Mouse (Mus musculus): ENCODE measurements around the gene Bcam.

DNA sequence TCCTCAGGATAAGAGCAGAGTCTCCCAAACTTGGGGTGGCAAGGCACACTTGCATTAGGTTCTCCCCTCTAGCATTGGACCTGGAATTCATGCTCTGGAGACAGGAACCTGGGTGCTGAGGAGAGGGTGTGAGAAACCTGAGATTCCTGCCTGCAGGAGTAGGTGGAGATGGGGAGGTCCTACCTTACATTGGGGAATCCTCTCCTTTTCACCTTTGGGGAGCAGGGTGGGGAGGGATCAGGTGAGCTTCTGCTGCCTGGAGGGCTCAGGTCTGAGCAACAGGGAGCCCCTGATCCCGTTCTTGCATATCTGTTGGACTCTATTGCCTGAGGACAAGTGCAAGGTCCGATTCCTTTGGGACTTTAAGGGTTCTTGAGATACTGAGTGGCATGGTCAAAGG is 54.0 kb downstream of the Bcam start:
- TF ChIP-seq CTCF (IDR thresholded peaks at IDR 0.05; ENCODE audit: low read depth) (no peak), EP300 (IDR thresholded peaks at IDR 0.05; ENCODE audit: low read depth) (no peak)
